Mouse (Mus musculus) hindbrain, embryonic 11.5 days (tissue): ENCODE measurements at regions not wholly inside any gene's neighbourhood (a gene's known extent, or its start where the extent isn't known, plus 50 kb on each side); places are given as distances from the start of the nearest gene placed in this dataset.

Source experiments
- ATAC-seq: fragments of 200-750 bp; cut with Nextera tagmentation; 2 replicates; pipeline ENCODE4 v1.8.0; 2017; ENCODE audit warnings: mild to moderate bottlenecking, moderate TSS enrichment, moderate library complexity; ENCODE audit not compliant: low FRiP score
- DNase-seq: peaks from one replicate; pipeline ENCODE4 v3.0.0-alpha.2; 2015; ENCODE audit warnings: low spot score
- H3K27ac ChIP-seq: fragments of 300-500 bp; sonication (generic); 2 replicates; pipeline ENCODE4 v1.5.1; 2014; ENCODE audit warnings: mild to moderate bottlenecking, low read depth, low read length
- H3K27me3 ChIP-seq: fragments of 300-500 bp; sonication (generic); 2 replicates; pipeline ENCODE4 v1.6.1; 2014; ENCODE audit warnings: mild to moderate bottlenecking, low read length, moderate library complexity, mixed read lengths; ENCODE audit not compliant: control insufficient read depth, insufficient read depth
- H3K36me3 ChIP-seq: fragments of 300-500 bp; sonication (generic); 2 replicates; pipeline ENCODE4 v1.6.1; 2014; ENCODE audit warnings: mild to moderate bottlenecking, low read length, moderate library complexity, mixed read lengths; ENCODE audit not compliant: control insufficient read depth, insufficient read depth
- H3K4me1 ChIP-seq: fragments of 300-500 bp; sonication (generic); replicated peaks from 2 replicates; pipeline ENCODE4 v1.6.1; 2014; ENCODE audit warnings: low read length, mixed read lengths; ENCODE audit not compliant: control insufficient read depth, insufficient read depth
- H3K4me2 ChIP-seq: fragments of 300-500 bp; sonication (generic); replicated peaks from 2 replicates; pipeline ENCODE4 v1.6.1; 2014; ENCODE audit warnings: mild to moderate bottlenecking, low read depth, low read length
- H3K4me3 ChIP-seq: fragments of 300-500 bp; sonication (generic); 2 replicates; pipeline ENCODE4 v1.5.1; 2014; ENCODE audit warnings: low read depth, low read length
- H3K9ac ChIP-seq: fragments of 300-500 bp; sonication (generic); 2 replicates; pipeline ENCODE4 v1.6.1; 2014; ENCODE audit warnings: low read depth, low read length
- H3K9me3 ChIP-seq: fragments of 300-500 bp; sonication (generic); 2 replicates; pipeline ENCODE4 v1.6.1; 2016; ENCODE audit warnings: low read length; ENCODE audit not compliant: control insufficient read depth
- WGBS: fragments of 180-500 bp; shearing (Covaris S2); extraction: QIAGEN DNeasy Blood & Tissue Kit; methylation state at CpG from one replicate; pipeline ENCODE4 v1.1.7; 2014; 5-methylcytosine and 5-hydroxymethylcytosine counted together

GRCm38 (mm10) chr13:44541243-44541653, 188.0 kb upstream of the Jarid2 start:
- no peaks in the 10 kb centered on the region for H3K27me3 ChIP-seq
- H3K9me3 ChIP-seq, result no peaks in the 10 kb centered on the region
- no peak overlapping the region for H3K4me2 ChIP-seq

GRCm38 (mm10) chr13:44544786-44545185, 184.5 kb upstream of the Jarid2 start:
- H3K4me1 ChIP-seq, result no peaks in the 10 kb centered on the region
- H3K9me3 ChIP-seq, result no peaks in the 10 kb centered on the region
- H3K4me2 ChIP-seq, result no peak overlapping the region
- WGBS, result 86% methylated on average over 9 of the region's 9 CpGs
- H3K4me3 ChIP-seq, result no peak overlapping the region
- ATAC-seq, result no peak
- no peaks in the 10 kb centered on the region for H3K36me3 ChIP-seq
- no peak overlapping the region for H3K27ac ChIP-seq
- DNase-seq, result no peak
- H3K9ac ChIP-seq, result no peak overlapping the region
- no peaks in the 10 kb centered on the region for H3K27me3 ChIP-seq

More at GRCm38 (mm10) chr13:44541243-44541653, 188.0 kb upstream of the Jarid2 start:
- no peaks in the 10 kb centered on the region for H3K4me1 ChIP-seq
- 74% methylated on average over 5 of the region's 5 CpGs for WGBS
- no peak overlapping the region for H3K9ac ChIP-seq
- H3K4me3 ChIP-seq, result no peak overlapping the region
- ATAC-seq, result no peak
- DNase-seq, result peak; percentile 6
- no peak overlapping the region for H3K27ac ChIP-seq
- no peaks in the 10 kb centered on the region for H3K36me3 ChIP-seq

GRCm38 (mm10) chr13:44546289-44546688, 183.0 kb upstream of the Jarid2 start:
- Histone ChIP-seq H3K27me3 (no peaks in the 10 kb centered on the region), H3K9me3 (no peaks in the 10 kb centered on the region), H3K9ac (no peak overlapping the region), H3K36me3 (no peaks in the 10 kb centered on the region), H3K4me2 (no peak overlapping the region), H3K27ac (no peak overlapping the region), H3K4me3 (no peak overlapping the region), H3K4me1 (no peaks in the 10 kb centered on the region)
- ATAC-seq (no peak), DNase-seq (no peak)
- 83% methylated on average over 2 of the region's 2 CpGs for WGBS

GRCm38 (mm10) chr13:44548880-44549279, 180.4 kb upstream of the Jarid2 start:
- WGBS, result 90% methylated on average over 3 of the region's 3 CpGs

GRCm38 (mm10) chr13:44553363-44553762, 175.9 kb upstream of the Jarid2 start:
- no peak overlapping the region for H3K4me2 ChIP-seq
- ATAC-seq (no peak), DNase-seq (no peak)
- H3K27ac ChIP-seq, result no peak overlapping the region
- no peaks in the 10 kb centered on the region for H3K4me1 ChIP-seq
- 79% methylated on average over 5 of the region's 5 CpGs for WGBS
- H3K9ac ChIP-seq, result no peak overlapping the region
- no peaks in the 10 kb centered on the region for H3K9me3 ChIP-seq
- H3K27me3 ChIP-seq, result no peaks in the 10 kb centered on the region
- H3K4me3 ChIP-seq, result no peak overlapping the region
- no peaks in the 10 kb centered on the region for H3K36me3 ChIP-seq

More at GRCm38 (mm10) chr13:44548880-44549279, 180.4 kb upstream of the Jarid2 start:
- Histone ChIP-seq H3K9ac (no peak overlapping the region), H3K9me3 (no peaks in the 10 kb centered on the region), H3K36me3 (no peaks in the 10 kb centered on the region), H3K27me3 (no peaks in the 10 kb centered on the region), H3K4me3 (no peak overlapping the region), H3K4me1 (no peaks in the 10 kb centered on the region), H3K27ac (no peak overlapping the region), H3K4me2 (no peak overlapping the region)
- no peak for DNase-seq
- no peak for ATAC-seq

- WGBS, result 68% methylated on average over 9 of the region's 9 CpGs
- DNase-seq, result no peak
Measured at GRCm38 (mm10) chr13:44554686-44555463, 174.4 kb upstream of the Jarid2 start.

DNA sequence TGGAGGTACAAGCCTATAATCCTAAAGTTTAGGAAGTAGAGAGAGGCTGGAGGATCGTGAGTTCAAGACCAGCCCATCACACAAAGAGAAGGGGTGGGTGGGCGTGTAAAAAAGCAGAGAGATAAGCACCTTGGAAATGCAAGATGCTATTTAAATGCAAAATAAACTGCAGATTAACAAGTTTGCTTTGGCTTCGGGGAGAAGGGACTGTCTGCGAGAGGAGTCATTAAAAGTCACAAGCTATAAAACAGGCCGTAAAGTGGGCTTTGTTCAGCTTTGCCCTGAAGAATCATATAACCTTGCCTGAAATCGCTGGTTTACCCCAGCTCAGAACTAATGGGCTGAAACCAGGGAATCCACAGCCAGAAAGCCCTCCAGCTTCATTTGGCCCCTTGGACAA, 173.3 kb upstream of the Jarid2 start:
- H3K4me1 ChIP-seq, result no peaks in the 10 kb centered on the region
- no peak overlapping the region for H3K9ac ChIP-seq
- H3K36me3 ChIP-seq, result no peaks in the 10 kb centered on the region
- 86% methylated on average over 6 of the region's 6 CpGs for WGBS
- DNase-seq (no peak), ATAC-seq (no peak)
- no peak overlapping the region for H3K27ac ChIP-seq
- no peaks in the 10 kb centered on the region for H3K9me3 ChIP-seq
- H3K27me3 ChIP-seq, result no peaks in the 10 kb centered on the region
- no peak overlapping the region for H3K4me3 ChIP-seq
- no peak overlapping the region for H3K4me2 ChIP-seq

More at GRCm38 (mm10) chr13:44554686-44555463, 174.4 kb upstream of the Jarid2 start:
- H3K36me3 ChIP-seq, result no peaks in the 10 kb centered on the region
- no peak overlapping the region for H3K9ac ChIP-seq
- no peaks in the 10 kb centered on the region for H3K27me3 ChIP-seq
- H3K9me3 ChIP-seq, result no peaks in the 10 kb centered on the region
- H3K27ac ChIP-seq, result no peak overlapping the region
- no peak overlapping the region for H3K4me2 ChIP-seq
- H3K4me1 ChIP-seq, result no peaks in the 10 kb centered on the region
- no peak overlapping the region for H3K4me3 ChIP-seq
- no peak for ATAC-seq

GRCm38 (mm10) chr13:44558051-44558450, 171.2 kb upstream of the Jarid2 start:
- DNase-seq (no peak), ATAC-seq (no peak)
- Histone ChIP-seq H3K4me2 (no peak overlapping the region), H3K4me1 (no peaks in the 10 kb centered on the region), H3K9ac (no peak overlapping the region), H3K27me3 (no peaks in the 10 kb centered on the region), H3K36me3 (no peaks in the 10 kb centered on the region), H3K4me3 (no peak overlapping the region), H3K27ac (no peak overlapping the region), H3K9me3 (no peaks in the 10 kb centered on the region)
- WGBS, result 90% methylated on average over 12 of the region's 12 CpGs

- Histone ChIP-seq H3K27me3 (no peaks in the 10 kb centered on the region), H3K9me3 (no peaks in the 10 kb centered on the region), H3K27ac (no peak overlapping the region), H3K4me3 (no peak overlapping the region), H3K4me2 (no peak overlapping the region), H3K4me1 (no peaks in the 10 kb centered on the region), H3K36me3 (no peaks in the 10 kb centered on the region), H3K9ac (no peak overlapping the region)
- 88% methylated on average over 21 of the region's 21 CpGs for WGBS
- ATAC-seq, result no peak
- DNase-seq, result no peak
Measured at GRCm38 (mm10) chr13:44558491-44559177, 170.6 kb upstream of the Jarid2 start.
